Mouse (Mus musculus) forebrain, embryonic 16.5 days (tissue): ENCODE data around the gene Ascc2. TPM values are rescaled to one million over a fixed set of nuclear protein-coding genes. Genes with fewer than 3 reads are reported as not detected.

Experiments
- ATAC-seq: fragments of 200-750 bp; cut with Nextera tagmentation; 2 replicates; pipeline ENCODE4 v1.8.0; 2017; ENCODE audit warnings: mild to moderate bottlenecking, moderate library complexity
- H3K27ac ChIP-seq: fragments of 300-500 bp; sonication (generic); 2 replicates; pipeline ENCODE4 v1.5.1; 2014; ENCODE audit warnings: low read length, control low read depth
- H3K27me3 ChIP-seq: fragments of 300-500 bp; sonication (generic); replicated peaks from 2 replicates; pipeline ENCODE4 v1.6.1; 2014; ENCODE audit warnings: low read length; ENCODE audit not compliant: control insufficient read depth, insufficient read depth
- H3K36me3 ChIP-seq: fragments of 300-500 bp; sonication (generic); 2 replicates; pipeline ENCODE4 v1.6.1; 2014; ENCODE audit not compliant: control insufficient read depth, insufficient read depth
- H3K4me1 ChIP-seq: fragments of 300-500 bp; sonication (generic); replicated peaks from 2 replicates; pipeline ENCODE4 v1.6.1; 2014; ENCODE audit warnings: low read length; ENCODE audit not compliant: control insufficient read depth, insufficient read depth
- H3K4me2 ChIP-seq: fragments of 300-500 bp; sonication (generic); 2 replicates; pipeline ENCODE4 v1.6.1; 2014; ENCODE audit warnings: mild to moderate bottlenecking, low read length, control low read depth
- H3K4me3 ChIP-seq: fragments of 300-500 bp; sonication (generic); replicated peaks from 2 replicates; pipeline ENCODE4 v1.5.1; 2014; ENCODE audit warnings: mild to moderate bottlenecking, low read length, control low read depth
- H3K9ac ChIP-seq: fragments of 300-500 bp; sonication (generic); replicated peaks from 2 replicates; pipeline ENCODE4 v1.6.1; 2014; ENCODE audit warnings: low read depth, low read length, control low read depth
- H3K9me3 ChIP-seq: fragments of 300-500 bp; sonication (generic); 2 replicates; pipeline ENCODE4 v1.6.1; 2016; ENCODE audit warnings: low read length; ENCODE audit not compliant: control insufficient read depth
- WGBS: fragments of 180-500 bp; shearing (Covaris S2); extraction: QIAGEN DNeasy Blood & Tissue Kit; methylation state at CpG from one replicate; pipeline ENCODE4 v1.1.7; 2014; 5-methylcytosine and 5-hydroxymethylcytosine counted together
- polyA plus RNA-seq: library from polyadenylated mRNA; unstranded; fragments of >200 nt; fragmentation: Nextera tagmentation; extraction: Ambion mirVana; gene quantifications from 2 replicates; pipeline ENCODE4 v1.2.1, GENCODE M21; 2015

The Ascc2 gene
- 25.5 and 27.3 TPM in 2 replicates for polyA plus RNA-seq

DNA sequence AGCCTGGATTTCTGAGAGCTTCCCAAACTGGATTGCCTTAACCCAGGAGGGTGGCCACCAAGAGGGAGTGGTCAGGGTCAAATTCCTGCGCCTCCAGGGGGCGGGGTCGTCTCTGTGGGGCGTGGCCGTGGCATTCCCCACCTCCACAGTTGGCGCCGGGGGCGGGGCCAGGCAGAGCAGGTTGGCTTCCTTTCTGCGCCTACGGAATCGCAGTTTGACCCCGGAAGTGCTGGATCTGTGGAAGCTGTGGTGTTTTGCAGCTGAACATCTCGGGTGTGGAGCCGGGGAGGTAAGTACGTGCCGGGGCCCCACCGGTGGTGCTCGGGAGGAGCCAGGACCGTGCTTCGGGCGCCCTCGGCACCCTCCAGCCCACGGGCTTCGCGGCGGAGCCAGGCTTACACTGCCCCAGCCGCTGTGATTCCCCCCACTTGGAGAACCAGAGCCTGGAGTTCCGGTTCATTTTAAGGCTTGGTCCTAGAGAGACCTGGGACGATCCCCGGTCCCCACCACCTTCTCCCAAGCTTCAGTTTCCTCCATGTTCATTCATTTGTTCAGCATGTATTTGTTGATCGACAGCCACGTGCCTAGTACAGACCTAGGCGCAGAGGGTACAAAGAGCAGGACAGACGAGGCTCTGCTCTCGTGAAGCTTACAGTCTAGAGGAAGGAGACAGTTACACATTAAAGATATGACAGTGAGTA, at the start of gene Ascc2:
Gene Ascc2, plus strand, starts transcription at position 214 of the 701 bp plus-strand sequence.
- H3K4me3 ChIP-seq, result peak within 1 kb of the TSS; percentile 79
- peak within 1 kb of the TSS; percentile 81 for H3K9ac ChIP-seq
- peak; percentile 92 for ATAC-seq
- H3K27me3 ChIP-seq, result no peaks in the 10 kb centered on the region
- H3K36me3 ChIP-seq, result no peaks in the 10 kb centered on the region
- under 1% methylated on average over 35 of the region's 35 CpGs for WGBS
- H3K4me1 ChIP-seq, result peaks cover 11% of the 10 kb centered on the region
- peak within 1 kb of the TSS; percentile 86 for H3K4me2 ChIP-seq
- 0 out of 2 replicates have a peak within 1 kb of the TSS, but pooled peaks have one; percentile 34 for H3K27ac ChIP-seq
- H3K9me3 ChIP-seq, result no peaks in the 10 kb centered on the region

DNA sequence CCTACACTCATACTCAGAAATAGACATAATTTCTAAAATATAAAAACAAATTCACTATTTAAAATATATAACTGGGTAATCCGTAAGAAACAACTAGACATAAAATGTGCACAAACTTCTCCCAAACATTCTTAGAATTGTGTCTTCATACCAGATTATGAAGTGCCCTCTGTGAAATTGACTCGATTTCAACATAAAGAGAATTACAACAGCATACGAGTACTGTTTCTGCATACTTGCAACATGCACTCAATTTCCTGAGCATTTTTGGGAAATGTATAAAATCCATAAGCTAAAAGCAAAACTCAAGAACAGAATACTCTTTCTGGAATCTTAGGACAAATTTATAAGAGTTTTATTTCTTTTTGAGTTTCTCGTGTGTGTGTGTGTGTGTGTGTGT, 45.7 kb upstream of the Ascc2 start:
- Histone ChIP-seq H3K4me1 (peaks cover 14% of the 10 kb centered on the region), H3K9ac (no peak overlapping the region), H3K4me2 (no peak overlapping the region), H3K27ac (no peak overlapping the region), H3K4me3 (no peak overlapping the region), H3K36me3 (no peaks in the 10 kb centered on the region), H3K27me3 (no peaks in the 10 kb centered on the region), H3K9me3 (no peaks in the 10 kb centered on the region)
- no peak for ATAC-seq
- 91% methylated on average over 4 of the region's 4 CpGs for WGBS

- WGBS, result 15% methylated on average over 5 of the region's 5 CpGs
- Histone ChIP-seq H3K4me3 (peak overlapping the region; percentile 98), H3K9me3 (no peaks in the 10 kb centered on the region), H3K27ac (no peak overlapping the region), H3K36me3 (no peaks in the 10 kb centered on the region), H3K4me2 (peak overlapping the region; percentile 56), H3K9ac (peak overlapping the region; percentile 99), H3K4me1 (peaks cover 14% of the 10 kb centered on the region), H3K27me3 (no peaks in the 10 kb centered on the region)
- ATAC-seq, result no peak
Measured at GRCm38 (mm10) chr11:4593491-4593848, 44.1 kb upstream of the Ascc2 start.

GRCm38 (mm10) chr11:4593849-4594607, 43.5 kb upstream of the Ascc2 start:
- peak overlapping the region; percentile 99 for H3K9ac ChIP-seq
- no peaks in the 10 kb centered on the region for H3K27me3 ChIP-seq
- H3K9me3 ChIP-seq, result no peaks in the 10 kb centered on the region
- H3K4me1 ChIP-seq, result peaks cover 14% of the 10 kb centered on the region
- H3K4me3 ChIP-seq, result peak overlapping the region; percentile 98
- ATAC-seq, result peak; percentile 90
- H3K27ac ChIP-seq, result peak overlapping the region; percentile 95
- H3K36me3 ChIP-seq, result no peaks in the 10 kb centered on the region
- 1% methylated on average over 42 of the region's 45 CpGs for WGBS
- H3K4me2 ChIP-seq, result peak overlapping the region; percentile 56

- Histone ChIP-seq H3K36me3 (no peaks in the 10 kb centered on the region), H3K9me3 (no peaks in the 10 kb centered on the region), H3K4me2 (peak within 1 kb of the TSS; percentile 56), H3K4me1 (peaks cover 14% of the 10 kb centered on the region), H3K27me3 (no peaks in the 10 kb centered on the region), H3K9ac (peak within 1 kb of the TSS; percentile 99), H3K4me3 (peak within 1 kb of the TSS; percentile 98), H3K27ac (peak within 1 kb of the TSS; percentile 95)
- 5% methylated on average over 50 of the region's 53 CpGs for WGBS
- ATAC-seq, result peak; percentile 93
Measured at GRCm38 (mm10) chr11:4594608-4595500, 42.7 kb upstream of the Ascc2 start, which contains the start of gene Mtmr3. TSS of gene Mtmr3 (minus strand) at chr11:4594863.

GRCm38 (mm10) chr11:4598411-4598810, 39.1 kb upstream of the Ascc2 start:
- ATAC-seq, result no peak
- H3K4me3 ChIP-seq, result no peak overlapping the region
- H3K27me3 ChIP-seq, result no peaks in the 10 kb centered on the region
- 89% methylated on average over 2 of the region's 2 CpGs for WGBS
- no peaks in the 10 kb centered on the region for H3K36me3 ChIP-seq
- no peak overlapping the region for H3K27ac ChIP-seq
- H3K4me2 ChIP-seq, result no peak overlapping the region
- H3K9me3 ChIP-seq, result no peaks in the 10 kb centered on the region
- H3K4me1 ChIP-seq, result peaks cover 12% of the 10 kb centered on the region
- no peak overlapping the region for H3K9ac ChIP-seq

GRCm38 (mm10) chr11:4599916-4600315, 37.6 kb upstream of the Ascc2 start:
- Histone ChIP-seq H3K4me3 (no peak overlapping the region), H3K4me2 (no peak overlapping the region), H3K36me3 (no peaks in the 10 kb centered on the region), H3K9ac (no peak overlapping the region), H3K4me1 (peaks cover 10% of the 10 kb centered on the region), H3K27ac (no peak overlapping the region), H3K27me3 (no peaks in the 10 kb centered on the region), H3K9me3 (no peaks in the 10 kb centered on the region)
- ATAC-seq, result no peak
- WGBS, result 94% methylated on average over 3 of the region's 3 CpGs

DNA sequence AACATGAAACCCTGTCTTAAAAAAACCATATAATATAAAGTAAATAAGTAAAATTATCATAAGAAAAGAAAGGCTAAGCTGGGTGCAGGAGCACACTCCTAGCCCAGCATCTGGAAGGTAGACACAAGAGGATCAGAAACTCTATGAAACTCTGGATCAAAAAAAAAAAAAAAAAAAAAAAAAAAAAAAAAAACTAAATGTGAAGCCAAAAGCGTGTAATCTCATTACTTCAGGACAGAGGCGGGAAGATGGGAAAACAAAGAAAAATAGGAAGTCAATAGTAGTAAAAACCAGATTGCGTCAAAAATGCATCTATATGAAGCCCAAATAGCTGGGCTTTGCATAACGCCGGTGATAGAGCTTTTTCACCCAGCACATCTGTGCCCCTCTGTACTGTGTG, 35.7 kb upstream of the Ascc2 start:
- H3K4me2 ChIP-seq, result no peak overlapping the region
- no peak overlapping the region for H3K4me3 ChIP-seq
- H3K9ac ChIP-seq, result no peak overlapping the region
- no peaks in the 10 kb centered on the region for H3K36me3 ChIP-seq
- no peak for ATAC-seq
- H3K9me3 ChIP-seq, result no peaks in the 10 kb centered on the region
- H3K4me1 ChIP-seq, result peaks cover 8% of the 10 kb centered on the region
- 72% methylated on average over 5 of the region's 5 CpGs for WGBS
- H3K27me3 ChIP-seq, result no peaks in the 10 kb centered on the region
- no peak overlapping the region for H3K27ac ChIP-seq
